Mouse (Mus musculus) Patski (cell line): Measurements from ENCODE around the gene Ccdc146. TPM values are rescaled to one million over a fixed set of nuclear protein-coding genes. Genes with fewer than 3 reads are reported as not detected.

Source experiments
- ATAC-seq: fragments of 100-300 bp; one replicate; pipeline ENCODE4 v1.8.0; 2021
- CTCF ChIA-PET: fragments of 350-600 bp; sonication (Branson Sonifier 250); formaldehyde crosslinking; loops from one replicate; lab custom pipeline; 2022; ENCODE audit warnings: inconsistent platforms; lab: Charles Lee
- POLR2A ChIA-PET: fragments of 350-600 bp; sonication (Branson Sonifier 250); formaldehyde crosslinking; loops from one replicate; lab custom pipeline; 2022; ENCODE audit warnings: antibody characterized with exemption, inconsistent platforms; lab: Charles Lee
- DNase-seq: peaks from one replicate; pipeline ENCODE4 v3.0.0-alpha.2; 2011; ENCODE audit warnings: low read depth, low spot score
- H3K27me3 ChIP-seq: fragments of 371-371 bp; one replicate; pipeline ENCODE4 v1.5.1; 2021
- CTCF ChIP-seq: fragments of 100-300 bp; IDR thresholded peaks from one replicate; pipeline ENCODE4 v1.5.1; 2021
- in situ Hi-C: fragments of 300-500 bp; cut with MboI; formaldehyde crosslinking; loops from 3 replicates; pipeline ENCODE4 v1.11.1; 2018; ENCODE audit warnings: low pct_unique_long_range_greater_than_20kb, mixed read lengths
- polyA plus RNA-seq: library from polyadenylated mRNA; unstranded; gene quantifications from one replicate; pipeline ENCODE4 v1.2.3, GENCODE M21; 2021

Gene Ccdc146
- polyA plus RNA-seq, 1 experiment from 2014 or later: 0.37 TPM

DNA sequence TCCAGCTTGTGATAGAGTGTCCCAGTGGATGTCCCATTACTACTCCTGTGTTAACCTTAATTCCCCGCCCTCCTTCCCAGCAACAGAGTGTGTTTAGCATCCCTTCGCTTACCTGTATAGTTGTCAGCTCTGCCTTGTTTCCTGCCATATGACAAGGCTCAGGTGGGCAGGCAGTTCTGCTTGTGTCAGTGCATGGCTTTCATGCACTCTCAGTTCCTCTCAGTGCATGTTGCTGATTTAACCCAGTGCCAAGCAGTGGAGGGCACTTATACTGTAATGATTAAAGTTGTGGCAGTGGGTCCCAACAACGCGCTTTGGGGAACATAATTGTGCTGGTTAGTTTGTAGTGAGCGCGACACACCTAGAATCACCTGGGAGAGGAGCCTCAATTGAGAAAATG is 2.2 kb upstream of the Ccdc146 start:
- ChIA-PET POLR2A (no interaction called here), CTCF (interaction anchor here (1.2 to 2.0 kb wide), 4 partner anchors 159 to 215 kb away, joined by 3 to 7 read pairs (median 6); no protein-coding TSS in a partner anchor)
- DNase-seq: no peak
- TF ChIP-seq CTCF: no peak
- ATAC-seq: no peak
- H3K27me3 ChIP-seq: peaks cover 6% of the 10 kb centered on the region
- in situ Hi-C loops: loop anchor here (5.0 kb wide), 2 partner anchors 161 to 216 kb away; no protein-coding TSS in a partner anchor

DNA sequence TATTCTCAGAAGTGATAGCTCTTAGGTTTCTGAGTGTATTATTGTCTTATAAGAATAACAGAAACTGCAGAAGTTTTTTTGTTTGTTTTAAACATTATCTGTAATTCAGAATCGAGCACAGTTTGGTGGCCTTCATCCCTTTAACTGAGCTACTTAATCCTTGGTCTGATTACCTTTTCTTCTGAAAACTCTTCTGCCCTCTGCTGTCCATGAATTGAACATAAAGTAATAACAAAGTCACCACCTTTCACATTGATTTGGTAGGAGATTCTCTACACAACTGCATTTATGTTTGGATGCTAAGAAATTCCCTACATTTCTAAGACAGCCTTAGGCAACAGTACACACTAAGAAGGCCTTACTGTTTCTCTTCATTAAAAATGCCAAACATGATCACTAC is 3.9 kb downstream of the Ccdc146 start:
- ATAC-seq (no peak), DNase-seq (no peak)
- peaks cover 12% of the 10 kb centered on the region for H3K27me3 ChIP-seq
- ChIA-PET CTCF (interaction anchor here (0.7 to 1.8 kb wide), 12 partner anchors 9 to 368 kb away, joined by 3 to 6 read pairs (median 3); no protein-coding TSS in a partner anchor), POLR2A (interaction anchor here (0.5 to 0.8 kb wide), 2 partner anchors 89 to 195 kb away, joined by 3 to 4 read pairs; no protein-coding TSS in a partner anchor)
- in situ Hi-C loops: loop anchor here (5.0 to 25.0 kb wide), 2 partner anchors 158 to 508 kb away; no protein-coding TSS in a partner anchor
- TF ChIP-seq CTCF: peak; percentile 32

DNA sequence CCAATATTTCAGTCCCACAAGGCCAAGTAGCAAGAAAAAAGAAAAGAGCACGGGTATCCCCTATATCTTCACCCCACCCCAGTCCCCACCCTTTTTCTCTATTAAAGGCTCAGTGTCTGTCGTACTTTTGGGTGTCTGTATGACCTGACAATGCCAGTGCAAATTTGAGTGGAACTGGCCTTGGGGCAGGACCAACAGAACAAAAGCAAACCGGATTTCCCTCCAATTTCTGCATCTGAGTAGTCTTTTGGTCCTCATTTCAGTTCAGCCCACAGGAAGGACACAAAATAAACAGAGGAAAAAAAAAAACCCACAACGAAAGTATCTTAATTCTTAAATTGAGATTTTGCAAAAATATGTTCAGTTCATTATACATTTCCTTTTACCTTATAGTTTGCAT is 5.9 kb downstream of the Ccdc146 start:
- CTCF ChIA-PET: interaction anchor here (0.9 to 1.5 kb wide), 3 partner anchors 17 to 172 kb away, joined by 3 read pairs; no protein-coding TSS in a partner anchor
- no peak for TF ChIP-seq CTCF
- no peak for DNase-seq
- POLR2A ChIA-PET: no interaction called here
- in situ Hi-C loops: loop anchor here (25.0 kb wide), 1 partner anchor 506 kb away; no protein-coding TSS in a partner anchor
- ATAC-seq: no peak
- peaks cover 23% of the 10 kb centered on the region for H3K27me3 ChIP-seq

DNA sequence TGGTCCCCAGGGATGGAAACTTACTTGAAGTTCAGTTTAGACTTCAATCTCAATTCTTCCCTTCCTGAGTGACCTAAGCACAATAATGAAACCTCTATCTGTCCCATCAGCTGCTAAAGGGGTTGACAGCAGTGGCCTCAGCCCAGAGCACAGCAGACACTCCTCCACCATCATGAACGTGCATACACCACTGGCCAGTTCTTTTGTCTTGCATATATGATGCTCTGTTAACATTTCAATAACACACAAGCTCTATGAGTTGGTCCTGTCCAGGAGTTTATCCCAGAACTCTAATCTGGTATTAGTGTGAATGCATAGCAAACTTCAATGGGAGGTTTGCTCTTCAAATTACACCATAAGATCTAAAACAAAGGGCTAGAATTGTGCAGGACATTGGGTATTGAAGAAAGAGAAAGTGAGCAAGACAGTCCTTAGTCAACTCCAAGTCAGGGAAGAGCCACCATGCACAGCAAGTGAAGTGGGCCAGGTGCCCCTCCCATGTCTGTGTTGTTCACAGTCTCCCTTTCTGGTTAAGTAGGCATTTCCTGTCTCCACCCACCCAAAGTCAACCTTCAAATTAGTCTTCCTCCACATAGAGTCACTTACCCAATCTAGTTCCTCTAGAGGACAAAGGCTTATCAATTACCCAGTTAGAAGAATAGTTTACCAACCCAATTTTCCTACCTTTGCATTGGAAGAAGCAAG is 10.2 kb downstream of the Ccdc146 start:
- CTCF ChIA-PET: interaction anchor here (1.8 kb wide), 1 partner anchor 19 kb away, joined by 5 read pairs; no protein-coding TSS in a partner anchor
- in situ Hi-C loops: loop anchor here (5.0 to 25.0 kb wide), 2 partner anchors 82 to 502 kb away; no protein-coding TSS in a partner anchor
- DNase-seq (no peak), ATAC-seq (no peak)
- TF ChIP-seq CTCF: no peak
- POLR2A ChIA-PET: no interaction called here
- H3K27me3 ChIP-seq: peaks cover 21% of the 10 kb centered on the region

DNA sequence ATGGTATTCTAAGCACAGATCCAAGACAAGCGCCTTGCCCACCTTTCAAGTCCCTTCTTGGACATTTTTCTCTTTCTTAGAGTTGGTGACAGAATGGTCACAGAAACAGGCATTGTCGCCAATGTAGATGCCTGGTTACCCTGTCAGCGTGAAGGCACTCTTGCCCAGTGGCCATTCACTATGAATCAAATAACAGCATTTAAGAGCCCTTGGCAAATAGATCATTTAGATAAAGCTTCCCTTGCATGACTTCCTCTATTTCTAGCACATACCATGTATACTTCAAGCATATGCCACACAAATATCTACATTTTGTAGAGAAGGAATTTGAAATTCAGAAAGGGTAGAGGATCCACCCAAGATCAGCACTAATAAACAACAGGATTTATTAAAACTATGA is 11.2 kb downstream of the Ccdc146 start:
- POLR2A ChIA-PET: no interaction called here
- CTCF ChIA-PET: interaction anchor here (1.8 kb wide), 1 partner anchor 18 kb away, joined by 5 read pairs; no protein-coding TSS in a partner anchor
- DNase-seq: no peak
- no peak for ATAC-seq
- no peak for TF ChIP-seq CTCF
- peaks cover 19% of the 10 kb centered on the region for H3K27me3 ChIP-seq
- in situ Hi-C loops: loop anchor here (5.0 to 25.0 kb wide), 2 partner anchors 81 to 501 kb away; no protein-coding TSS in a partner anchor

DNA sequence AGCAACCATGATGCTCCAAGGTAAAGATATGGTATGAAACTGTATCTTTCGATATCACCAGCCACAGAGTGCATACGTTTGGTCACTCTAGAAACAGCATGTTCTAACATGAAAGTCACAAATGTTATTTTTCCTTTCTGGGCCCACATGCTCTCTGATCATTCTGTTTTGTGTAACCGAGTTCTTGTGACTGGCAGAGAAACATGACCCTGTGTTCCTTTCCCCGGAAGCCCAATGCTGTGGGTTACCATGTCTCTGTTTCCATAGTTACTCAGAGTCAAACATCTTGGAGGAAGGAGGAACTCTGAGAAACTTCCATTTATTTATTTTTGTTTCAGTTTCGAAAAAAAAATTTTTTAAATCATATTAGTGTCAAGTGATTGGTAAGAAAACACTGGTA is 12.4 kb downstream of the Ccdc146 start:
- DNase-seq (no peak), ATAC-seq (no peak)
- ChIA-PET CTCF (interaction anchor here (1.2 kb wide), 1 partner anchor 19 kb away, joined by 3 read pairs; no protein-coding TSS in a partner anchor), POLR2A (no interaction called here)
- no peak for TF ChIP-seq CTCF
- in situ Hi-C loops: loop anchor here (5.0 to 25.0 kb wide), 2 partner anchors 80 to 500 kb away; no protein-coding TSS in a partner anchor
- H3K27me3 ChIP-seq: peaks cover 16% of the 10 kb centered on the region

DNA sequence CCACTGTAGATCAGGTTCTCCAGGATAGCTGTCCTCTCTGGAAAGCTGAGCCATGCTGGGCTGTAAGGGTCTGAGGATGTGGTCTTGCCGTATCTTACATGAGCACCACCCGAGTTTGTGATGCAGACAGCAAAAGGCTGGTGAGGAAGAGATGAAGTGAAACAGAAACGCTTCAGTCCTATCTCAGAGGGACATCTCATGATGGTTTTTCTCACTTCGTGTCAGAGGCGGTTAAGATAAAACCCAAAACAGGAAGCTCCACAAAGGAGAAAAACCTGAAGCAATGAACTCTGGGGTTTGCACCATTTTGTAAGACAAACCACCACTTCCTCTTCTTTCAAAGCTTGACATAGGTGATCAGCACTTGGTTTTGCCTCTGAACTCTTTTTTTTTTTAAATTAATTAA is 13.2 kb downstream of the Ccdc146 start:
- TF ChIP-seq CTCF: no peak

DNA sequence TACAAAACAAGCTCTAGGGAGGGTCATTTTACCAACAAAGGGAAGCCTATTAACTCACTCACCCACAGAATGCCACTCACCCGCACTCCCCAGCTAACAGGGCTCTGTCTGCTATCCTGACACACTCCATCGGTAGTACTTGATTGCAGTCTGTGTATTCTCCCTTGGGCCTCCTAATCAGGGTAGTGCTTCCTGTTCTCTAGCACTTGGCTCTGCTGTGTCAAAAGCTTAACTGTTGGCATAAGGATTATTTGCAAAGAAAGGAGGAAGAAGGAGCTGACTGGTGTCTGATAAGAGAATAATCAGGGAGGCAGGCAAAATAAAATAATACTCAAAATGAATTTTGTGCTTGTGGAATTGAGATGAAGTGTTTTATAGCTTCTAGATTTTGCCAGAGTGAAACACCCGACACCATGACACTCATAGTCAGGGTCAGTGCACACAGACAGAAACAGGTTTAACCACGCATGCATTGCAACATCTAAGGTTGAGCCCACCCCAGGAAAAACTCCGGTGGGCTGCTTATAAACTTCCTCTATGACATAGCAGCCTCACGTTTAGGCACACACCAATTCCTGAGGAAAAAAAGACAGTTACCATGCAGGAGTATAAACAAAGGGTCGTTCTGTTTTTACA is 29.2 kb downstream of the Ccdc146 start:
- no peak for DNase-seq
- no peak for TF ChIP-seq CTCF
- no peak for ATAC-seq
- in situ Hi-C loops: no loop called here
- ChIA-PET POLR2A (no interaction called here), CTCF (interaction anchor here (0.6 to 2.0 kb wide), 6 partner anchors 11 to 43 kb away, joined by 3 to 5 read pairs (median 3); no protein-coding TSS in a partner anchor)
- peaks cover 11% of the 10 kb centered on the region for H3K27me3 ChIP-seq

More for the DNA sequence above, 13.2 kb downstream of the Ccdc146 start:
- POLR2A ChIA-PET: no interaction called here
- DNase-seq (no peak), ATAC-seq (no peak)
- CTCF ChIA-PET: interaction anchor here (1.0 kb wide), 1 partner anchor 31 kb away, joined by 3 read pairs; no protein-coding TSS in a partner anchor
- peaks cover 16% of the 10 kb centered on the region for H3K27me3 ChIP-seq
- in situ Hi-C loops: loop anchor here (5.0 to 25.0 kb wide), 2 partner anchors 79 to 499 kb away; no protein-coding TSS in a partner anchor

DNA sequence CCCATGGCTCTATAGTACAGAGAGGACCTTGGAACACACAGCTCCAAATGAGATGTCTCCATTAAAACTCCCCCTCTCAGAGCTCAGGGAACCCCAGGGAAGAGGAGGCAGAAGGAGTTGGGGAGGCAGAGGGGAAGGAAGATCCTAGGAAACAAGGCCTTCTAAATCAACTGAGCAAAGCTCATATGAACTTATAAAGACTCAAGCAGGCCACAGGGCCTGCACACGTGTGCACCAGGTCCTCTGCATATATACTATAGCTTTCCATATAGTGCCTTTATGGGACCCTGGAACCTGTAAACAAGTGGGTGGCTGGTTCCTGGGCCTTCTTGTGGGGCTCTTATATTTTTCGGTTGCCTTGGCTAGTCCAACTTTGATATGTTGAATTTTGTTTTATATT is 29.9 kb downstream of the Ccdc146 start:
- ChIA-PET CTCF (interaction anchor here (0.6 to 2.0 kb wide), 5 partner anchors 10 to 19 kb away, joined by 3 to 5 read pairs (median 3); no protein-coding TSS in a partner anchor), POLR2A (no interaction called here)
- ATAC-seq (no peak), DNase-seq (no peak)
- in situ Hi-C loops: no loop called here
- H3K27me3 ChIP-seq: peaks cover 11% of the 10 kb centered on the region
- TF ChIP-seq CTCF: no peak
